Mouse (Mus musculus): ENCODE measurements around the gene Mta1. TPM values are rescaled to one million over a fixed set of nuclear protein-coding genes. Genes with fewer than 3 reads are reported as not detected.

Gene Mta1
- total RNA-seq, 2 experiments from 2014 or later: 129 to 138 TPM

GRCm38 (mm10) chr12:113146112-113147057, 48.3 kb downstream of the Mta1 start, which contains the start of gene Crip1:
Crip1 (plus strand) TSS chr12:113146316.
- peak; percentile 68 to 81 for DNase-seq (ENCODE audit: low spot score in 2 of 2)

GRCm38 (mm10) chr12:113147481-113147880, 49.4 kb downstream of the Mta1 start:
- DNase-seq (ENCODE audit: low spot score in 2 of 2): no peak

- DNase-seq (ENCODE audit: low spot score in 2 of 2): no peak
Measured at GRCm38 (mm10) chr12:113148381-113149035, 50.4 kb downstream of the Mta1 start.

GRCm38 (mm10) chr12:113149341-113149740, 51.3 kb downstream of the Mta1 start:
- DNase-seq (ENCODE audit: low spot score in 2 of 2): no peak

- no peak for DNase-seq (ENCODE audit: low spot score in 2 of 2)
Measured at GRCm38 (mm10) chr12:113149896-113150295, 51.8 kb downstream of the Mta1 start.

- no peak for DNase-seq (ENCODE audit: low spot score in 2 of 2)
Measured at GRCm38 (mm10) chr12:113150591-113150990, 52.5 kb downstream of the Mta1 start.

GRCm38 (mm10) chr12:113151046-113151445, 53.0 kb downstream of the Mta1 start:
- DNase-seq (ENCODE audit: low spot score in 2 of 2): no peak

- no peak for DNase-seq (ENCODE audit: low spot score in 2 of 2)
Measured at GRCm38 (mm10) chr12:113151661-113152271, 53.7 kb downstream of the Mta1 start.

- no peak for DNase-seq (ENCODE audit: low spot score in 2 of 2)
Measured at GRCm38 (mm10) chr12:113152272-113152661, 54.2 kb downstream of the Mta1 start.

- no peak for DNase-seq (ENCODE audit: low spot score in 2 of 2)
Measured at GRCm38 (mm10) chr12:113152991-113153525, 55.0 kb downstream of the Mta1 start.

GRCm38 (mm10) chr12:113153971-113154370, 55.9 kb downstream of the Mta1 start:
- DNase-seq (ENCODE audit: low spot score in 2 of 2): no peak

GRCm38 (mm10) chr12:113154747-113155075, 56.6 kb downstream of the Mta1 start:
- no peak for DNase-seq (ENCODE audit: low spot score in 2 of 2)

GRCm38 (mm10) chr12:113155076-113155771, 57.1 kb downstream of the Mta1 start:
- DNase-seq (ENCODE audit: low spot score in 2 of 2): peak in 1 of 2 experiments; percentile 35

GRCm38 (mm10) chr12:113155887-113156539, 57.9 kb downstream of the Mta1 start, which contains the start of gene Tedc1:
Tedc1 (plus strand) TSS chr12:113156421.
- peak; percentile 98 for DNase-seq (ENCODE audit: low spot score in 2 of 2)

GRCm38 (mm10) chr12:113156540-113156929, 58.5 kb downstream of the Mta1 start:
- no peak for DNase-seq (ENCODE audit: low spot score in 2 of 2)

- no peak for DNase-seq (ENCODE audit: low spot score in 2 of 2)
Measured at GRCm38 (mm10) chr12:113157002-113157401, 58.9 kb downstream of the Mta1 start.

- DNase-seq (ENCODE audit: low spot score in 2 of 2): no peak
Measured at GRCm38 (mm10) chr12:113157521-113157920, 59.4 kb downstream of the Mta1 start.

GRCm38 (mm10) chr12:113157971-113158370, 59.9 kb downstream of the Mta1 start:
- DNase-seq (ENCODE audit: low spot score in 2 of 2): no peak

GRCm38 (mm10) chr12:113163561-113164006, 65.5 kb downstream of the Mta1 start:
- no peak for DNase-seq (ENCODE audit: low spot score in 2 of 2)

- no peak for DNase-seq (ENCODE audit: low spot score in 2 of 2)
Measured at GRCm38 (mm10) chr12:113168031-113168536, 70.0 kb downstream of the Mta1 start.
